Mouse (Mus musculus) hindbrain, embryonic 14.5 days (tissue): ENCODE measurements around the gene Cyp2c67. TPM values are rescaled to one million over a fixed set of nuclear protein-coding genes. Genes with fewer than 3 reads are reported as not detected.
"Not testable (repeated sequence)": the region's sequence is repeated elsewhere in the genome, so short reads cannot be mapped to it uniquely, and the experiment has no call there.

Experiments used
- ATAC-seq: fragments of 200-750 bp; cut with Nextera tagmentation; 2 replicates; pipeline ENCODE4 v1.8.0; 2017; ENCODE audit warnings: moderate number of reproducible peaks, mild to moderate bottlenecking, moderate TSS enrichment, moderate library complexity; ENCODE audit not compliant: low FRiP score
- DNase-seq: peaks from one replicate; pipeline ENCODE4 v3.0.0-alpha.2; 2015; ENCODE audit warnings: low spot score
- H3K27ac ChIP-seq: fragments of 300-500 bp; sonication (generic); 2 replicates; pipeline ENCODE4 v1.5.1; 2014; ENCODE audit warnings: mild to moderate bottlenecking, moderate library complexity
- H3K27me3 ChIP-seq: fragments of 300-500 bp; sonication (generic); 2 replicates; pipeline ENCODE4 v1.6.1; 2014; ENCODE audit warnings: mild to moderate bottlenecking, low read length, mixed read lengths; ENCODE audit not compliant: control insufficient read depth, insufficient read depth
- H3K36me3 ChIP-seq: fragments of 300-500 bp; sonication (generic); replicated peaks from 2 replicates; pipeline ENCODE4 v1.6.1; 2014; ENCODE audit not compliant: control insufficient read depth, insufficient read depth
- H3K4me1 ChIP-seq: fragments of 300-500 bp; sonication (generic); replicated peaks from 2 replicates; pipeline ENCODE4 v1.6.1; 2014; ENCODE audit warnings: antibody characterized with exemption, low read length, mixed read lengths; ENCODE audit not compliant: control insufficient read depth, insufficient read depth
- H3K4me2 ChIP-seq: fragments of 300-500 bp; sonication (generic); replicated peaks from 2 replicates; pipeline ENCODE4 v1.6.1; 2014; ENCODE audit warnings: mild to moderate bottlenecking, moderate library complexity
- H3K4me3 ChIP-seq: fragments of 300-500 bp; sonication (generic); replicated peaks from 2 replicates; pipeline ENCODE4 v1.5.1; 2014; ENCODE audit warnings: mild to moderate bottlenecking, low read length
- H3K9ac ChIP-seq: fragments of 300-500 bp; sonication (generic); 2 replicates; pipeline ENCODE4 v1.6.1; 2014
- H3K9me3 ChIP-seq: fragments of 300-500 bp; sonication (generic); 2 replicates; pipeline ENCODE4 v1.6.1; 2016; ENCODE audit warnings: low read length; ENCODE audit not compliant: control insufficient read depth
- WGBS: fragments of 180-500 bp; shearing (Covaris S2); extraction: QIAGEN DNeasy Blood & Tissue Kit; methylation state at CpG from one replicate; pipeline ENCODE4 v1.1.7; 2014; 5-methylcytosine and 5-hydroxymethylcytosine counted together
- polyA plus RNA-seq: library from polyadenylated mRNA; unstranded; fragments of >200 nt; fragmentation: Nextera tagmentation; extraction: Ambion mirVana; gene quantifications from 2 replicates; pipeline ENCODE4 v1.2.1, GENCODE M21; 2014

Cyp2c67 gene
- not detected in 2 replicates for polyA plus RNA-seq

DNA sequence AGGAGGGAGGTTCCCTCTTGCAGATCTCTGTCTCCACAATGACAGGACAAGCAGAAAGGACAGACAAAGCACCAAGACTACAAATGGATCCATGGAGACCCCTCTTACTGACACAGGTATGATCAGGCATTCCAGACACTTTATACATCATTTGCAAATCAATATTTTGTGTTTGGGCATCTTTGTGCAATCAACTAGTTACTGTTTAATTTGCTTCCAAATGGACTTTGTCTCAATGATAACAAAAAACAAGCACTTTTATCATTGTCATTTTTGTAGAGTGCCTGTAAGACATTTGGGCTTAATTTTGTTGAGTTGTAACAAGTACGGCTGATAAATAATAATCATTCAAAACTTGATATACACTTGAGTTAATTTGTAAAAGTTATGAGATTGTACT, at the start of gene Cyp2c67:
TSS of gene Cyp2c67 (minus strand) at position 114 of the 400 bp plus-strand sequence.
- Histone ChIP-seq H3K4me3 (no peak within 1 kb of the TSS), H3K4me2 (no peak within 1 kb of the TSS), H3K36me3 (no peaks in the 10 kb centered on the region), H3K27ac (no peak within 1 kb of the TSS), H3K27me3 (no peaks in the 10 kb centered on the region), H3K9me3 (0 out of 2 replicates have a peak, but pooled peaks cover 4% of the 10 kb centered on the region), H3K4me1 (no peaks in the 10 kb centered on the region), H3K9ac (no peak within 1 kb of the TSS)
- no peak for ATAC-seq
- 90% methylated on average over 1 of the region's 1 CpGs for WGBS
- DNase-seq: no peak

DNA sequence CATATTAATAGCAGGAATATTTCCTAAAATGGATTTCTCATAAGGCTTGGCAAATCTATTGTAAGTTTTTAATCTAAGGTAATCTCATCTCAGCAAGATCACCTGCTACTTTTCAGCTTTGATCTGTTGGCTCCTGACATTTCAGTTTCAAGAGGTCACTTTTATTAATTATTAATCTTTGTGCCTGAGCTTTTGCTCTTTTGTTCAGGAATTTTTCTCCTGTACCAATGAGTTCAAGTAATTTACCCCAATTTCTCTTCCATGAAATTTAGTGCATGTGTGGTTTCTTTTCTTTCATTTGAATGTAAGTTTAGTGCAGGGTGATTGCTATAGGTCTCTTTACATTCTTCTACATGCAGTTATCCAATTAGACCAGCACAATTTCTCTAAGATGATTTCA, 16.8 kb upstream of the Cyp2c67 start:
- not testable (repeated sequence) for H3K27me3 ChIP-seq, H3K4me3 ChIP-seq, DNase-seq, H3K4me2 ChIP-seq, H3K9ac ChIP-seq, H3K9me3 ChIP-seq, H3K4me1 ChIP-seq, ATAC-seq, H3K36me3 ChIP-seq, H3K27ac ChIP-seq

GRCm38 (mm10) chr19:39652381-39652780, 3.5 kb upstream of the Cyp2c67 start:
- Histone ChIP-seq H3K4me1 (no peaks in the 10 kb centered on the region), H3K9me3 (no peaks in the 10 kb centered on the region), H3K9ac (no peak overlapping the region), H3K36me3 (no peaks in the 10 kb centered on the region), H3K4me2 (no peak overlapping the region), H3K27me3 (no peaks in the 10 kb centered on the region), H3K4me3 (no peak overlapping the region), H3K27ac (no peak overlapping the region)
- 51% methylated on average over 1 of the region's 1 CpGs for WGBS
- no peak for ATAC-seq
- no peak for DNase-seq

DNA sequence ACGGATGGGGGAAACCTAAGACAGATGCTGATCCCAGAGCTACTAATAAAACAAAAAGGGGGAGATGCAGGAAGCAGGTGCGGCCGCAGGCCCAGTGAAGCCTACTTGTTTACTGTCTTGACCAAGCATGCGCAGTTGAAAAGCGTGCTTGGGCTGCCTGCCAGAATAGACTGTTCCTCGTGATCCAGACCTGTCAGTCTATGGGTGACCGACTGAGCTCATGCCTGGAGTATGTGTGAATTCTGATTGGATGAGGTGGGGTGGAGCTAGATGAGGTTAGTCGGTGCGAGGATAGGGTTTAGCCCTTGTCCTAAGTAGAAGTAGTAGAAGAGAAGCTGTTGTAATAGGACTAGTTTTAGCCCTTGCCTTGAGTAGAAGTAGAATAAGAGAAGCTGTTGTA, 1.3 kb downstream of the Cyp2c67 start:
- H3K9me3 ChIP-seq: 0 out of 2 replicates have a peak, but pooled peaks cover 4% of the 10 kb centered on the region
- H3K36me3 ChIP-seq: no peaks in the 10 kb centered on the region
- no peak overlapping the region for H3K4me3 ChIP-seq
- DNase-seq: no peak
- WGBS: 95% methylated on average over 9 of the region's 9 CpGs
- H3K27ac ChIP-seq: no peak overlapping the region
- H3K9ac ChIP-seq: no peak overlapping the region
- H3K27me3 ChIP-seq: no peaks in the 10 kb centered on the region
- ATAC-seq: no peak
- H3K4me2 ChIP-seq: no peak overlapping the region
- H3K4me1 ChIP-seq: no peaks in the 10 kb centered on the region

GRCm38 (mm10) chr19:39644551-39644950, 4.3 kb downstream of the Cyp2c67 start:
- ATAC-seq, H3K4me1 ChIP-seq, H3K36me3 ChIP-seq, H3K4me2 ChIP-seq, H3K9me3 ChIP-seq, H3K27me3 ChIP-seq, H3K4me3 ChIP-seq, H3K27ac ChIP-seq, H3K9ac ChIP-seq, DNase-seq: not testable (repeated sequence)
- 89% methylated on average over 7 of the region's 7 CpGs for WGBS

Other genes starting within 250 kb of the Cyp2c67 start
- gene Cyp2c38, start 186.0 kb downstream of the Cyp2c67 start, polyA plus RNA-seq: not detected in 2 replicates
- gene Cyp2c39, start 138.2 kb downstream of the Cyp2c67 start, polyA plus RNA-seq: not detected in 2 replicates
- not detected in 2 replicates for gene Cyp2c68, start 92.0 kb upstream of the Cyp2c67 start, polyA plus RNA-seq
- gene Cyp2c40, start 163.8 kb upstream of the Cyp2c67 start, polyA plus RNA-seq: not detected in 2 replicates
- not detected in 2 replicates for gene Cyp2c69, start 237.7 kb upstream of the Cyp2c67 start, polyA plus RNA-seq